In genomic region chr13:4514811-4515210, GRCm38 (mm10) we compare ENCODE assay signal across 23 mouse cellular contexts. TPM values are rescaled to one million over a fixed set of nuclear protein-coding genes. Genes with fewer than 3 reads are reported as not detected.
"Had no signal": no experiment of that assay in that cellular context is flagged by ENCODE, and none has a peak within 500 bp of the region (broad histone marks: within the 10 kb centered on the region; RNA-seq: fewer than 3 reads in every experiment).

No protein-coding gene starts in this region.

- H3K36me3 ChIP-seq: liver, embryonic 15.5 days; lung, embryonic 15.5 days; midbrain, embryonic 13.5 days; midbrain, embryonic 15.5 days; neural tube, embryonic 12.5 days; stomach, embryonic 15.5 days had no signal

- H3K4me2 ChIP-seq: liver, embryonic 15.5 days; lung, embryonic 15.5 days; midbrain, embryonic 11.5 days; midbrain, embryonic 13.5 days; midbrain, embryonic 15.5 days; neural tube, embryonic 12.5 days; stomach, embryonic 15.5 days had no signal

- H3K9ac ChIP-seq: liver, embryonic 15.5 days; lung, embryonic 15.5 days; midbrain, embryonic 13.5 days; midbrain, embryonic 15.5 days; neural tube, embryonic 12.5 days; stomach, embryonic 15.5 days had no signal

- H3K9me3 ChIP-seq: liver, embryonic 15.5 days; lung, embryonic 15.5 days; midbrain, embryonic 13.5 days; midbrain, embryonic 15.5 days; neural tube, embryonic 12.5 days; stomach, embryonic 15.5 days had no signal

- DNase-seq: lung, adult 2 months; lung, postnatal 14 days; lung, postnatal 36 days; right cerebral cortex, postnatal 14 days; thymus, adult 2 months; thymus, postnatal 25 days had no signal

- H3K4me1 ChIP-seq: liver, embryonic 15.5 days; lung, embryonic 15.5 days; megakaryocyte, embryonic 14.5 days; midbrain, embryonic 13.5 days; midbrain, embryonic 15.5 days; neural tube, embryonic 12.5 days; stomach, embryonic 15.5 days had no signal

- H3K27ac ChIP-seq: liver, embryonic 15.5 days; lung, embryonic 15.5 days; macrophage; midbrain, embryonic 13.5 days; midbrain, embryonic 15.5 days; neural tube, embryonic 12.5 days; stomach, embryonic 15.5 days; stomach, postnatal 0 days had no signal

- H3K27me3 ChIP-seq: liver, embryonic 15.5 days; lung, embryonic 15.5 days; megakaryocyte, embryonic 14.5 days; midbrain, embryonic 13.5 days; midbrain, embryonic 15.5 days; neural tube, embryonic 12.5 days; stomach, embryonic 15.5 days had no signal

- ATAC-seq: lung, postnatal 0 days; midbrain, embryonic 13.5 days; midbrain, embryonic 15.5 days had no signal

- H3K4me3 ChIP-seq: liver, embryonic 15.5 days; lung, embryonic 15.5 days; megakaryocyte, embryonic 14.5 days; midbrain, embryonic 13.5 days; midbrain, embryonic 15.5 days; neural tube, embryonic 12.5 days; stomach, embryonic 15.5 days had no signal

RNA-seq across cellular contexts. Expression of gene Akr1c20, which starts 8.3 kb away (rescaled TPM):
- total RNA-seq: megakaryocyte progenitor cell, adult 5-6 weeks; midbrain, postnatal 0 days; monocyte, adult 5-6 weeks; neutrophil, adult 5-6 weeks had no signal
- polyA plus RNA-seq: lung, adult 2 months; lung, embryonic 15.5 days; lung, postnatal 0 days; macrophage; midbrain, embryonic 11.5 days; midbrain, embryonic 13.5 days; midbrain, embryonic 15.5 days; midbrain, postnatal 0 days; neural tube, embryonic 12.5 days; neural tube, embryonic 14.5 days; spleen, adult 2 months; stomach, embryonic 15.5 days; stomach, postnatal 0 days; thymus, adult 2 months had no signal

RNA-seq across cellular contexts. Expression of gene Akr1c21, which starts 59.1 kb away (rescaled TPM):
- total RNA-seq: megakaryocyte progenitor cell, adult 5-6 weeks; midbrain, postnatal 0 days; monocyte, adult 5-6 weeks; neutrophil, adult 5-6 weeks had no signal
- polyA plus RNA-seq: lung, adult 2 months; lung, embryonic 15.5 days; lung, postnatal 0 days; macrophage; midbrain, embryonic 11.5 days; midbrain, embryonic 15.5 days; midbrain, postnatal 0 days; neural tube, embryonic 12.5 days; neural tube, embryonic 14.5 days; spleen, adult 2 months; stomach, postnatal 0 days had no signal
